Mouse (Mus musculus): ENCODE results near the gene Slc24a4.
"Not testable (repeated sequence)": the region's sequence is repeated elsewhere in the genome, so short reads cannot be mapped to it uniquely, and the experiment has no call there.

The Slc24a4 gene

GRCm38 (mm10) chr12:102166691-102167261, 38.2 kb downstream of the Slc24a4 start:
- DNase-seq (ENCODE audit: low spot score) = peak; percentile 78

GRCm38 (mm10) chr12:102167302-102167701, 38.8 kb downstream of the Slc24a4 start:
- DNase-seq (ENCODE audit: low spot score) = peak; percentile 82

- no peak for DNase-seq (ENCODE audit: low spot score)
Observed at GRCm38 (mm10) chr12:102172746-102173145, 44.2 kb downstream of the Slc24a4 start.

- no peak for DNase-seq (ENCODE audit: low spot score)
Observed at GRCm38 (mm10) chr12:102173345-102173744, 44.8 kb downstream of the Slc24a4 start.

- peak; percentile 75 for DNase-seq (ENCODE audit: low spot score)
Observed at GRCm38 (mm10) chr12:102180371-102181074, 52.0 kb downstream of the Slc24a4 start.

- peak; percentile 73 for DNase-seq (ENCODE audit: low spot score)
Observed at GRCm38 (mm10) chr12:102181799-102182357, 53.3 kb downstream of the Slc24a4 start.

GRCm38 (mm10) chr12:102182621-102183020, 54.1 kb downstream of the Slc24a4 start:
- no peak for DNase-seq (ENCODE audit: low spot score)

GRCm38 (mm10) chr12:102183201-102183600, 54.7 kb downstream of the Slc24a4 start:
- DNase-seq (ENCODE audit: low spot score) = no peak

- DNase-seq (ENCODE audit: low spot score) = no peak
Observed at GRCm38 (mm10) chr12:102190820-102191219, 62.3 kb downstream of the Slc24a4 start.

GRCm38 (mm10) chr12:102201516-102201915, 73.0 kb downstream of the Slc24a4 start:
- DNase-seq (ENCODE audit: low spot score) = no peak

GRCm38 (mm10) chr12:102202901-102203300, 74.4 kb downstream of the Slc24a4 start:
- peak; percentile 53 for DNase-seq (ENCODE audit: low spot score)

GRCm38 (mm10) chr12:102206471-102206870, 77.9 kb downstream of the Slc24a4 start:
- DNase-seq (ENCODE audit: low spot score) = no peak

- no peak for DNase-seq (ENCODE audit: low spot score)
Observed at GRCm38 (mm10) chr12:102207245-102207644, 78.7 kb downstream of the Slc24a4 start.

- no peak for DNase-seq (ENCODE audit: low spot score)
Observed at GRCm38 (mm10) chr12:102210801-102211200, 82.3 kb downstream of the Slc24a4 start.

- DNase-seq (ENCODE audit: low spot score) = no peak
Observed at GRCm38 (mm10) chr12:102223404-102223803, 94.9 kb downstream of the Slc24a4 start.

GRCm38 (mm10) chr12:102224112-102224511, 95.6 kb downstream of the Slc24a4 start:
- DNase-seq (ENCODE audit: low spot score) = not testable (repeated sequence)

GRCm38 (mm10) chr12:102225165-102225564, 96.6 kb downstream of the Slc24a4 start:
- DNase-seq (ENCODE audit: low spot score) = no peak

- no peak for DNase-seq (ENCODE audit: low spot score)
Observed at GRCm38 (mm10) chr12:102235551-102235950, 107.0 kb downstream of the Slc24a4 start.

GRCm38 (mm10) chr12:102236317-102236716, 107.8 kb downstream of the Slc24a4 start:
- no peak for DNase-seq (ENCODE audit: low spot score)

GRCm38 (mm10) chr12:102242076-102242722, 113.7 kb downstream of the Slc24a4 start:
- peak; percentile 29 for DNase-seq (ENCODE audit: low spot score)

GRCm38 (mm10) chr12:102243915-102244314, 115.4 kb downstream of the Slc24a4 start:
- no peak for DNase-seq (ENCODE audit: low spot score)

- no peak for DNase-seq (ENCODE audit: low spot score)
Observed at GRCm38 (mm10) chr12:102246226-102246625, 117.7 kb downstream of the Slc24a4 start.

GRCm38 (mm10) chr12:102248104-102248503, 119.6 kb downstream of the Slc24a4 start:
- DNase-seq (ENCODE audit: low spot score) = no peak

Measured in lung, postnatal 25 days (tissue).